Mouse (Mus musculus) right cerebral cortex, adult 2 months (tissue): Measurements from ENCODE around the gene Pyy.
A peak's percentile ranks its signal among the peaks of the same experiment; 100 is the strongest.

Experiments
- DNase-seq, 2 experiments: peaks; one replicate each; pipeline ENCODE4 v3.0.0; 2021 to 2022; ENCODE audit warnings: low spot score in 2 of 2

The Pyy gene

DNA sequence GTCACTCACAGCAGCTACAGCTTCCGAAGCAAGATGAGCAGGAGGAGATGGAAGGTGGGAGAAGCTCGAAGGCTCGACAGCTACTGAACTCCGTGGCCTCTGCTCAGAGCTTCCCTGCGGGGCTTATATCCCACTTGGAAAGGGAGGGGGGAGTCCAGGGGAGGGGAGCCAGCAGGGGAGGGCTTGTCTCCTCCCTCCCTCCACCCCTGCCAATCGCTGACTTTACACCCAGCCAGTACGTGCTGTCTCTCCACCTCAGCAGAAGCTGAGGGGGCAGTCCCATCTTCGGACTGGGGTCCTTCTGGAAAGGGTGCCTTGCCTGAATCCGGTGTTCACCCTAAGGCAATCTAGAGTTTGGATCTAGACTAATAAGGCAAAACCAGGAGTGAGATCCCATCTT, at the start of gene Pyy:
TSS of gene Pyy (minus strand) at position 101 of the 400 bp plus-strand sequence.
- DNase-seq: no peak

GRCm38 (mm10) chr11:102156786-102157089, 49.1 kb upstream of the Pyy start:
- no peak for DNase-seq

DNA sequence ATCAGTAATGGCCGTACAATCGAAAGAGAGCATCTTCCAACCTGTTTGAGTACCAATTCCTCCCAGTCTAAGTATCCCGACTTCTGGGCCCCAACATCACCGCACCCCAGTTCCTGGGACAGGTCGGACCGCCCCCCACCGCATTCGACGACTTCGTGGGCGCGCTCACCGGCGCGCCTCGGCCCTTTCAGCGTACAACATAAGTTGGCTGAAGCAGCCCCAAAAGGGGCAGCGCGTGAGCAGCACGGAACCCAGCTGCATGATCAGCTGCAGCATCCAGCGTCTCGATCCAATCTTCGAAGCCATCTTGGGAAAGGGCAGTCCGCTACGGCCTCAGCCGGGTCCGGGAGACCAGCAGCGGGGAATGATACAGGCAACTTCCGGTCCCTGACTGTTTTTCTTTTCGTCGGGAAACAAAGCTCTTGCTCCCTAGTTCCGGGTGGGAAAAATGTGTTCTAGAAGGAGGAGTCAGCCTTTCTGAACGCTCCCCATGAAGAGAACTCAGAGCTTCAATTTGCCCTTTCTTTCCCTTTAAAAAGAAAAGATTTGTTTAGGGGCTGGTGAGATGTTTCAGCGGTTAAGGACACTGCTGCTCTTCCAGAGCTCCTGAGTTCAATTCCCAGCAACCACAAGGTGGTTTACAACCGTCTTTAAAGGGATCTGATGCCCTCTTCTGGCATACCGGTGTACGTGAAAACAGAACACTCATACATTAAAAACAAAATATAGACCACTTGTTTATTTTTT, 48.6 kb upstream of the Pyy start, which contains the start of gene Tmem101:
TSS of gene Tmem101 (minus strand) at position 366 of the 747 bp plus-strand sequence.
- DNase-seq: peak; percentile 91 to 93

GRCm38 (mm10) chr11:102147213-102147989, 39.8 kb upstream of the Pyy start:
- DNase-seq: no peak

GRCm38 (mm10) chr11:102146531-102146930, 38.9 kb upstream of the Pyy start:
- DNase-seq: no peak

DNA sequence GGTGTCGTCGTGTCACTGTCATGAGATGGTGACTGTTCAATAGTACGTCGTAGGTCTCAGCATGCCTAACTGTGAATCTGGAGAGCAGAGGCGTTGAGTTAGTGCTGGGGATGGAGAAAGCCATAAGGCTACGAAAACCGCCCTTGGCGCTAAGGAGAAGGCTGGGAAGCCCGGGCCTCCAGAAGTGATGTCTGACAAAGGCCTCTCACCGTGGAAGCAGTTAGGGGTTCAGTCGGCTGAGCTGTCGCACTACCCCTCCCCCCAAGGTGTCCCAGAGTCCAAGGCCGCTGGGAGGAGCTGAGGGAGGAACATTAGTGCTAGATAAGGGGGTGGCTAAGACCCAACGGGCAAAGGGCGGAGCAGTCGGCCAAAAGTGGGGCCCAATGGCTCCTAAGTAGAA, 38.4 kb upstream of the Pyy start:
- DNase-seq: no peak

DNA sequence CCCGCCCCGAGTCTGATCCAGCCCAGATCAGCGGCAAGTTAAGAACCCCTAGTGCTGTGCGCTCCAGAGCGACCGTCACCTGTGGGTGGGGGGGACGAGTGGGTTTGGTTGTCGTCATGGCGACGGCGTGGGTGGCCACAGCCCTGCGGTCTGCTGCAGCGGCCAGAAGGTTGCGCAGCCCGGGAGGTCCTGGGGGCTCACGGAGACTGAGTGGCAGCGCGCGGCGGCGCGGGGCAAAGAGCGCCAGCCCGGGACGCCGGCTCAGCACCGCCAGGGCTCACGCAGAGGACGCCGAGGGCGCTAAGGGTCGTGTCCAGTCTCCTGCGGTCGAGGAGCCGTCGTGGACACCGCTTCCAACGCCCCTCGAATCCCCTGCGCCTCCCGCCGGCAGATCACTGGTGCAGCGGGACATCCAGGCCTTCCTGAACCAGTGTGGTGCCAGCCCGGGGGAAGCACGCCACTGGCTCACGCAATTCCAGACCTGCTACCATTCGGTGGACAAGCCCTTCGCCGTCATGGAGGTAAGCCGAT, 37.9 kb upstream of the Pyy start, which contains the start of gene Nags:
TSS of gene Nags (plus strand) at position 43 of the 531 bp plus-strand sequence.
- no peak for DNase-seq

DNA sequence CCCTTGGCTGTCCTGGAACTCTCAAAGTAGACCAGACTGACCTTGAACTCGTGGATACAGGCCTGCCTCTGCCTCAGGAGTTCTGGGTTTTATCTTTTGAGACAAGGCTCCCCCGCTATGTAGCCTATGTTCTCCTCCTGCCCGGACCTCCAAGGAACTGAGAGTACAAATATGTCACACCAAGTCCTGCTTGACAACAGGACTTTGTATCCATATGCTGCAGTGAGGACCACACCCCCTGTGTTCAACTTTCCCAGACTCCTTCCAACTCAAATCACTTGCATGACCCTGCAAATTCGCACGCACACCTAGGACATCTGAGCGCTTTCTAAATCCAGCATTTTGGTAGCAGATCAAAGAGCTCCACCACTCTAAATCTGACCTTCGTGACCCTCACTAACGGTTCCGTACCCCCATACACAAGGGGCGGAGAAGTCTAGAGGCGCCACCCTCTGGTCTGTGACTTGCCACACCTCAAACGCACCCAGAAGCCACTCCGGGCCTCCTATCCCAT, 37.4 kb upstream of the Pyy start:
- no peak for DNase-seq

DNA sequence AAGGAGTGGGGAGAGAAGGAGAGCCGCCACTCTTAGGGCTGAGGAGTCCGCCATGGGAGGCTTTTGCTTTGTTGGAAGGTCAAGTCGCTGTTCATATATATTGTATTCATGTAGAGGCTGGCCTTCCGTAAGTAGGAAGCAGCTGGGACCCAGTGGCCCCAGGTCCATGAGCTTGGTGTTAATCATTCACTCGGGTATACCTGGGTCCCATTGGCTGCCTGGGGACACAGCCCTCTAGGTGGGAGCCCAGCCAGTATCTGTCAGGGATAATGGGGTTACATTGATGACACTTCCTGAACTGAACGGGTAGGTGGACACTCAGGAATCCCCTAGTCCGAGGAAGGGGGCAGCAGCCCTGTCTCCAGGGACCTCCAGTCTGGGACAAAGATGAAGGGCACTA, 34.7 kb upstream of the Pyy start:
- no peak for DNase-seq

DNA sequence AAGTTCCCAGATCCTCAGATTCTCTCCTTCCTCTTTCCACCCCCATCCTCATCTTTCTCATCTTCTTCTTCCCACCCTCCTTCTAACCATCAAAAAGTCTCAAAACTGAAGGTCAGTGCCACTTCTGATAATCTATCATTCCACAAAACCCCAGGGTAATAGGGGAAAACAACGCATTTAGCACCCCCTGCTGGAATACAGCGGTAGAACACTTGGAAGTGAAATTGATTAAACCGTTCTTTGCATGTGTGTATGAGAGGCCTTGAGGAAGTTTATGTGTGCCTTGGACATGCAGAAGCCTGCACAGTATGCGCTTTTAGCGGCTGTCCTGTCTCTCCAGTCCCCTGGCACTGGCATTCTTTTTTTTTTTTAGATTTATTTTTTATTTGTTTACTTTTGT, 32.9 kb upstream of the Pyy start:
- peak; percentile 80 to 82 for DNase-seq

- DNase-seq: peak; percentile 66 to 73
Measured at GRCm38 (mm10) chr11:102138447-102138740, 30.8 kb upstream of the Pyy start.

GRCm38 (mm10) chr11:102137625-102138446, 30.2 kb upstream of the Pyy start:
- no peak for DNase-seq

DNA sequence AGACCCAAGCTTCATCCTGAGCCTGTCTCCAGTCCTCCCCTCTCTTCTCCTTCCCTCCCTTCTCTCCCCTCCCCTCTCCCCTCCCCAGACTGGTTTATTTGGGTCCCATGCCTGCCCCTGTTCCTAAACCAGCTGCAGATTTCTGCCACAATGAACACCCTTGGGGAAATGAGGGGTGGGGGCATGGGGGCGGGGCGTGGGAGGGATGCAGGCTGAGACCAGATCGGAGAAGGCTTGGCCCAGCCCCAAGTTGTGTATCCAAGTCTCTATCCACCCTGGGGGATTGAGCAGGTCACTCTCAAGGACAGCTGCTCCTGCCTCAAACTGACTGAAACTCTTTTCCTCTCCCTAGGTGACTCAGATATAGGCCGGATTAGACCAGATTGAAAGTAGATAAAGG, 26.9 kb upstream of the Pyy start:
- DNase-seq: no peak

DNA sequence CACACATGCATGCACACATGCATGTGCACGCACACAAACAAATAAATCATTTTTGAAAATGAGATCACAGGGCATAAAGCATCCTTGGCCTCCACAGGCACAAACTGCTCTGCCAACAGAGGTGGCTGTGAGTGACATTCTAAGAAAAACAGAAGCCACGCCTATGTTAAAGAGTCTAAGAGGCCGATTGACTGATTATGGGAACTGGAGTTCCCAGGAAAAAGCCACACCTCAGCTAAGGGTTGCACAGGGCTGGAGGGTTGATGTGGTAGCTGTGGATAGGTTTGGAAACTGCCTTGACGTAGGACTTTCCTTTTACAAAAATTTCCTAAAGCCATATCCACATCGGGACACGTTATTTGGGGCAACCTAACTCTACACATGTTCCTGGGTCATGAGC, 9.8 kb upstream of the Pyy start:
- DNase-seq: no peak

DNA sequence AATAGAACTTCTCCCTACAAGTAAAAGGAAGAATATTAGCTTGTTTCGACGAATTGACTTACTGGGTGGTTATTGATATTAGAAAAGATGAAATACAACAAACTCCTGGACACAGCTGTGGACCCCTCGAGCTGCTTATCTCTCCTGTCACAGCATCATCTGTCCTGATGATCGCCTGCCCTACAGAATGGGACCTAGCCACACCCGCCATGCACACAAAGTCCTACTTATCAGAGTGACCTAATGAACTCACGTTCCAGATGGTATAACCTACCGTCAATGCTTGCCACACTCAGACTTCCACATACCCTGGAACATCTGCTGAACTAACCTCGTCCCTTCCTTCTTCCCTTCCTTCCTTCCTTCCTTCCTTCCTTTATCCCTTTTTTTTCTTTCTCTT, 8.6 kb upstream of the Pyy start:
- DNase-seq: no peak

GRCm38 (mm10) chr11:102111576-102111975, 3.9 kb upstream of the Pyy start:
- no peak for DNase-seq

DNA sequence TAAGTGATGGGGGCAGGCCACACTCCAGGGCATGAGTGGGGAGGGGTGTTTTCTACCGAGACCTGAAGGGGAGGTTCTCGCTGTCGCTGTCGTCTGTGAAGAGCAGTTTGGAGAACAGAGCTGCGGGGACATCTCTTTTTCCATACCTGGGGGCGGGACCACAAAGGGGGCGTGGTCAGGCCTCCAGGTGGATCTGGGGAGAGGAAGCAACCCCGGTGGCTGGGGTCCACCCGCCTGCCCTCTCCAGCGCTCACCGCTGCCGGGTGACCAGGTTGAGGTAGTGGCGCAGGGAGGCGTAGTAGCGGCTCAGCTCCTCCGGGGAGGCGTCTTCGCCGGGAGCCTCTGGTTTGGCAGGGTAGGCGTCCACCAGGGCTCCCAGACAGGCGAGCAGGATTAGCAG, 721 bp downstream of the Pyy start:
- DNase-seq: no peak

GRCm38 (mm10) chr11:102102485-102103258, 5.0 kb downstream of the Pyy start:
- DNase-seq: peak; percentile 60 to 72

DNA sequence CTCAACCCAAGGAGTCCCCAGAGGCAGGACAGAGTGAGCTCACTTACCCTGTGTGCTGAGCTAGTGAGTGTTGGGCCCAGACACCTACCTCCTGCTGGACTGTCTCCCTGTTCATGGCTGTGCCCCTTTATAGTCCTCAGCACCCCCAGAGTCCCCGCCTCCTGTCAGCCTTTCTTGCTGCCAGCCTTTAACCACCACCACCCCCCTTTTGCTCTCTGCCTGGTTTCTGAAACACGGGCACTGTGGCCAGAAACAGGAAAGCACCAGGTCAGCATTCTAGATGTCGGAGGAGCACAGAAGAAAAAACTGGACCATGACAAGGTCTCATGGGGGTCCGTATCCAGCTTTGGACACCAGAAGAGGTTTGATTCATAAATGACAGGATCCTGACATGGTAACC, 6.4 kb downstream of the Pyy start, which contains the start of gene Ppy:
TSS of gene Ppy (minus strand) at position 101 of the 400 bp plus-strand sequence.
- no peak for DNase-seq

DNA sequence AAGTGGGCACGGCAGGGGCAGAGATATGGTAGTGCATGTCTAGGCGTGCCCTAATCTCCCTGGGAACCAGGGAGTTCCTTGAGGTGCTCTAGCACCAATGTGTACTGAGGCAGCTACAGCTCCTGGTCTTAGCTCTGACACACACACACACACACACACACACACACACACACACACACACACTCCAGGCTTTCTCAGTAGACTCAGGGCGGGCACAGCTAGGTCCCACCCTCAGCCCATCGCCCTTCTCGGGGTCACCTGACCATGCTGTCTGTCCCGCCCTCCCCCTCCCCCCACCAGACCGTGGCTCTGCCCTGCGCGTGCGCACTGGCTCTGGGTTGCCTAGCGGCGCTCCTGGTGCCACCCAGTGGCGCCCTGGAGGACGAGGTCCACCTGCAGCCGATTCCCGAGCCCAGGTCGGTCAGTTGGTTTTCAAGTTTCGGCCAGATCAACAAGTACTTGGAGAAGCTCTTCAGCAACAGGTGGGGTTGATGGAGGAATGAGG, 10.7 kb downstream of the Pyy start:
- peak; percentile 60 to 63 for DNase-seq

DNA sequence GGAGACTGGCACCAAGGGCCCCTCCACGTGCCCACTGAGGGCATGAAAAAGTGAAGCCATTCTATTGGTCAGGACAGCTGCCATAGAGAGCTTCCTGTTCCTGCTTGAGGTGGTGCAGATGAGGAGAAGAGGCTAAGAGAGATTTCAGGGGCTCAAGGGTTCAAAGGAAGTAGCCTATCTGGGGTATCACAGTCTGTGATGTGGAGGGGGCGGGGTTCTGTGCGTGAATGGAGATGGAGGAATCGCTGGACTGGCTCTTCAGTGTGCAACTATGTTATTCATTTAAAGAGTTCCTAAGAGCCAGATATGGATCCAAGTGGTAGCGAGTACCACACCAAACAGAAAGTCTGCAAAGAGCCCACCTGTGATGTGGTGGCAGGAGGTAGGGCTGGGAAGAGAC, 11.2 kb downstream of the Pyy start:
- DNase-seq: no peak
